Mouse (Mus musculus) embryonic stem cell, embryonic (primary cell): ENCODE measurements around the gene Slc13a4.

ENCODE experiments used
- CTCF ChIA-PET, 4 experiments: fragments of 300-600 bp in 2 of 4; fragments of 350-600 bp in 2 of 4; sonication (Branson Sonifier 250); formaldehyde crosslinking; loops; one replicate each; lab custom pipeline; 2022; ENCODE audit warnings: inconsistent platforms in 2 of 4; lab: Charles Lee
- POLR2A ChIA-PET, 4 experiments: fragments of 300-600 bp in 2 of 4; fragments of 350-600 bp in 2 of 4; sonication (Branson Sonifier 250); formaldehyde crosslinking; loops; one replicate each; lab custom pipeline; 2022; ENCODE audit warnings: antibody characterized with exemption in 4 of 4, inconsistent platforms in 1 of 4; lab: Charles Lee

Gene Slc13a4

GRCm38 (mm10) chr6:35308037-35308436 is at the start of gene Slc13a4:
Gene Slc13a4, minus strand, starts transcription at chr6:35308131.
- CTCF ChIA-PET = interaction anchor here in 1 of 4 experiments (0.9 kb wide), 1 partner anchor 72 kb away, joined by 3 read pairs; no protein-coding TSS in a partner anchor
- POLR2A ChIA-PET = interaction anchor here in 1 of 4 experiments (1.2 to 1.7 kb wide), 2 partner anchors 22 to 38 kb away, joined by 3 to 4 read pairs; no protein-coding TSS in a partner anchor

- ChIA-PET CTCF (interaction anchor here in 1 of 4 experiments (3.0 kb wide), 1 partner anchor 21 kb away, joined by 14 read pairs; no protein-coding TSS in a partner anchor), POLR2A (interaction anchor here in 1 of 4 experiments (0.6 kb wide), 1 partner anchor 22 kb away, joined by 5 read pairs; no protein-coding TSS in a partner anchor)
Measured at GRCm38 (mm10) chr6:35355320-35355719, 47.4 kb upstream of the Slc13a4 start.

GRCm38 (mm10) chr6:35354622-35354998 is 46.7 kb upstream of the Slc13a4 start:
- POLR2A ChIA-PET = interaction anchor here in 2 of 4 experiments (0.6 to 1.3 kb wide), 4 partner anchors 19 to 129 kb away, joined by 3 to 5 read pairs (median 4); no protein-coding TSS in a partner anchor
- CTCF ChIA-PET = interaction anchor here in 2 of 4 experiments (1.2 to 3.0 kb wide), 4 partner anchors 21 to 109 kb away, joined by 3 to 14 read pairs (median 6); no protein-coding TSS in a partner anchor

- ChIA-PET CTCF (interaction anchor here in 2 of 4 experiments (0.7 to 3.0 kb wide), 5 partner anchors 18 to 108 kb away, joined by 3 to 14 read pairs (median 4); no protein-coding TSS in a partner anchor), POLR2A (interaction anchor here (0.6 to 1.9 kb wide), 21 partner anchors 9 to 1946 kb away, joined by 3 to 16 read pairs (median 4); partner anchors contain the start of gene Dgki (in 1 of the 4))
Measured at GRCm38 (mm10) chr6:35353846-35354621, 46.1 kb upstream of the Slc13a4 start.

GRCm38 (mm10) chr6:35353416-35353815 is 45.5 kb upstream of the Slc13a4 start:
- CTCF ChIA-PET = interaction anchor here in 3 of 4 experiments (0.6 to 3.0 kb wide), 6 partner anchors 17 to 248 kb away, joined by 3 to 14 read pairs (median 4); no protein-coding TSS in a partner anchor
- POLR2A ChIA-PET = interaction anchor here in 3 of 4 experiments (0.6 to 1.9 kb wide), 19 partner anchors 10 to 1946 kb away, joined by 3 to 16 read pairs (median 4); partner anchors contain the start of gene Dgki (in 1 of the 3)

- POLR2A ChIA-PET = interaction anchor here in 2 of 4 experiments (1.0 to 1.9 kb wide), 8 partner anchors 10 to 101 kb away, joined by 3 to 16 read pairs (median 5); no protein-coding TSS in a partner anchor
- CTCF ChIA-PET = interaction anchor here in 3 of 4 experiments (0.6 to 3.0 kb wide), 3 partner anchors 19 to 249 kb away, joined by 3 to 14 read pairs (median 3); no protein-coding TSS in a partner anchor
Measured at GRCm38 (mm10) chr6:35352867-35353266, 44.9 kb upstream of the Slc13a4 start.

GRCm38 (mm10) chr6:35351826-35352225 is 43.9 kb upstream of the Slc13a4 start:
- CTCF ChIA-PET = interaction anchor here in 2 of 4 experiments (0.6 to 1.2 kb wide), 3 partner anchors 18 to 217 kb away, joined by 3 to 8 read pairs (median 5); no protein-coding TSS in a partner anchor

GRCm38 (mm10) chr6:35349784-35350183 is 41.9 kb upstream of the Slc13a4 start:
- ChIA-PET POLR2A (interaction anchor here in 2 of 4 experiments (0.9 to 2.9 kb wide), 5 partner anchors 9 to 79 kb away, joined by 3 to 12 read pairs (median 6); no protein-coding TSS in a partner anchor), CTCF (interaction anchor here in 3 of 4 experiments (0.6 to 1.9 kb wide), 4 partner anchors 15 to 130 kb away, joined by 3 to 18 read pairs (median 4); partner anchors contain the start of gene Fam180a (in 1 of the 3))

More at GRCm38 (mm10) chr6:35351826-35352225, 43.9 kb upstream of the Slc13a4 start:
- POLR2A ChIA-PET = interaction anchor here in 3 of 4 experiments (0.6 to 2.9 kb wide), 7 partner anchors 10 to 188 kb away, joined by 3 to 10 read pairs (median 4); partner anchors contain the start of gene Mtpn (in 1 of the 3)

- ChIA-PET CTCF (interaction anchor here in 3 of 4 experiments (1.3 to 3.0 kb wide), 4 partner anchors 9 to 10 kb away, joined by 3 to 12 read pairs (median 7); no protein-coding TSS in a partner anchor), POLR2A (interaction anchor here in 2 of 4 experiments (0.8 to 2.0 kb wide), 4 partner anchors 9 to 28 kb away, joined by 3 to 12 read pairs (median 4); no protein-coding TSS in a partner anchor)
Measured at GRCm38 (mm10) chr6:35338640-35339039, 30.7 kb upstream of the Slc13a4 start.

GRCm38 (mm10) chr6:35337836-35338235 is 29.9 kb upstream of the Slc13a4 start:
- ChIA-PET POLR2A (interaction anchor here in 2 of 4 experiments (0.8 to 2.0 kb wide), 3 partner anchors 10 to 29 kb away, joined by 3 to 12 read pairs (median 4); no protein-coding TSS in a partner anchor), CTCF (interaction anchor here in 3 of 4 experiments (1.3 to 3.0 kb wide), 4 partner anchors 10 to 11 kb away, joined by 3 to 12 read pairs (median 7); no protein-coding TSS in a partner anchor)

GRCm38 (mm10) chr6:35335452-35335851 is 27.5 kb upstream of the Slc13a4 start:
- ChIA-PET CTCF (interaction anchor here in 3 of 4 experiments (0.7 to 1.8 kb wide), 5 partner anchors 13 to 275 kb away, joined by 3 to 5 read pairs (median 3); no protein-coding TSS in a partner anchor), POLR2A (interaction anchor here in 2 of 4 experiments (1.0 to 1.6 kb wide), 3 partner anchors 18 to 69 kb away, joined by 3 to 4 read pairs (median 3); no protein-coding TSS in a partner anchor)

- ChIA-PET POLR2A (interaction anchor here in 3 of 4 experiments (0.7 to 1.2 kb wide), 4 partner anchors 14 to 19 kb away, joined by 3 to 5 read pairs (median 4); no protein-coding TSS in a partner anchor), CTCF (interaction anchor here (0.5 to 2.1 kb wide), 29 partner anchors 12 to 412 kb away, joined by 3 to 18 read pairs (median 4); no protein-coding TSS in a partner anchor)
Measured at GRCm38 (mm10) chr6:35334278-35334677, 26.3 kb upstream of the Slc13a4 start.

GRCm38 (mm10) chr6:35333632-35334031 is 25.7 kb upstream of the Slc13a4 start:
- ChIA-PET POLR2A (interaction anchor here in 2 of 4 experiments (0.6 to 1.2 kb wide), 5 partner anchors 18 to 566 kb away, joined by 3 to 5 read pairs (median 4); no protein-coding TSS in a partner anchor), CTCF (interaction anchor here (0.5 to 2.1 kb wide), 27 partner anchors 12 to 396 kb away, joined by 3 to 18 read pairs (median 4); no protein-coding TSS in a partner anchor)

- ChIA-PET CTCF (interaction anchor here in 1 of 4 experiments (0.9 kb wide), 1 partner anchor 49 kb away, joined by 4 read pairs; no protein-coding TSS in a partner anchor), POLR2A (interaction anchor here in 2 of 4 experiments (0.6 to 1.2 kb wide), 2 partner anchors 58 to 62 kb away, joined by 3 to 6 read pairs; no protein-coding TSS in a partner anchor)
Measured at GRCm38 (mm10) chr6:35330834-35331233, 22.9 kb upstream of the Slc13a4 start.

- POLR2A ChIA-PET = interaction anchor here in 1 of 4 experiments (1.0 kb wide), 1 partner anchor 11 kb away, joined by 3 read pairs; no protein-coding TSS in a partner anchor
- CTCF ChIA-PET = no interaction called here
Measured at GRCm38 (mm10) chr6:35329956-35330355, 22.0 kb upstream of the Slc13a4 start.

- POLR2A ChIA-PET = interaction anchor here in 2 of 4 experiments (0.6 to 1.0 kb wide), 5 partner anchors 28 to 83 kb away, joined by 3 to 6 read pairs (median 3); no protein-coding TSS in a partner anchor
- CTCF ChIA-PET = interaction anchor here in 2 of 4 experiments (0.7 to 1.1 kb wide), 2 partner anchors 23 to 51 kb away, joined by 3 to 4 read pairs; no protein-coding TSS in a partner anchor
Measured at GRCm38 (mm10) chr6:35326111-35326515, 18.2 kb upstream of the Slc13a4 start, which contains the start of gene Fam180a. Gene Fam180a, minus strand, starts transcription at chr6:35326141.
